Mouse (Mus musculus): Measurements from ENCODE around the gene Aldoc. TPM values are rescaled to one million over a fixed set of nuclear protein-coding genes. Genes with fewer than 3 reads are reported as not detected.

Gene Aldoc
- polyA plus RNA-seq (2012; rRNA removed) = 166 and 179 TPM in 2 replicates

GRCm38 (mm10) chr11:78322860-78323259 is at the start of gene Aldoc:
TSS of gene Aldoc (plus strand) at chr11:78322968.

GRCm38 (mm10) chr11:78290654-78291053 is 32.1 kb upstream of the Aldoc start, which contains the start of gene BC030499:
TSS of gene BC030499 (plus strand) at chr11:78290841.

GRCm38 (mm10) chr11:78301357-78302084 is 21.2 kb upstream of the Aldoc start, which contains the start of gene Spag5:
TSS of gene Spag5 (plus strand) at chr11:78301529.

GRCm38 (mm10) chr11:78327634-78328511 is 5.1 kb downstream of the Aldoc start, which contains the start of gene Pigs:
TSS of gene Pigs (plus strand) at chr11:78328415.

GRCm38 (mm10) chr11:78343381-78344327 is 20.9 kb downstream of the Aldoc start, which contains the start of gene Unc119:
TSS of gene Unc119 (plus strand) at chr11:78343482.

Other genes with a start within 250 kb of the Aldoc start
- gene Eral1, start 242.6 kb upstream of the Aldoc start, polyA plus RNA-seq (2012; rRNA removed) = 29.6 and 30.0 TPM in 2 replicates
- 13.8 and 15.8 TPM in 2 replicates for gene Fam222b, start 228.3 kb upstream of the Aldoc start, polyA plus RNA-seq (2012; rRNA removed)
- gene Traf4, start 157.4 kb upstream of the Aldoc start, polyA plus RNA-seq (2012; rRNA removed) = 141 and 143 TPM in 2 replicates
- 9.7 and 10.5 TPM in 2 replicates for gene Nek8, start 146.3 kb upstream of the Aldoc start, polyA plus RNA-seq (2012; rRNA removed)
- gene Tlcd1, start 146.3 kb upstream of the Aldoc start, polyA plus RNA-seq (2012; rRNA removed) = 25.7 and 26.5 TPM in 2 replicates
- gene Rpl23a, start 139.4 kb upstream of the Aldoc start, polyA plus RNA-seq (2012; rRNA removed) = 2,315 and 2,382 TPM in 2 replicates
- 96.9 and 97.7 TPM in 2 replicates for gene Rab34, start 134.5 kb upstream of the Aldoc start, polyA plus RNA-seq (2012; rRNA removed)
- 1.9 and 2.1 TPM in 2 replicates for gene Proca1, start 129.6 kb upstream of the Aldoc start, polyA plus RNA-seq (2012; rRNA removed)
- gene Sdf2, start 77.2 kb upstream of the Aldoc start, polyA plus RNA-seq (2012; rRNA removed) = 126 and 141 TPM in 2 replicates
- gene Supt6, start 77.0 kb upstream of the Aldoc start, polyA plus RNA-seq (2012; rRNA removed) = 18.7 and 22.1 TPM in 2 replicates
- gene 2610507B11Rik, start 61.2 kb upstream of the Aldoc start, polyA plus RNA-seq (2012; rRNA removed) = 57.1 and 65.9 TPM in 2 replicates
- 0.26 and 0.44 TPM in 2 replicates for gene BC030499, start 32.1 kb upstream of the Aldoc start, polyA plus RNA-seq (2012; rRNA removed)
- gene Spag5, start 21.4 kb upstream of the Aldoc start, polyA plus RNA-seq (2012; rRNA removed) = 12.0 and 13.5 TPM in 2 replicates
- 56.9 and 57.1 TPM in 2 replicates for gene Pigs, start 5.4 kb downstream of the Aldoc start, polyA plus RNA-seq (2012; rRNA removed)
- 138 and 147 TPM in 2 replicates for gene Unc119, start 20.5 kb downstream of the Aldoc start, polyA plus RNA-seq (2012; rRNA removed)
- gene Foxn1, start 63.6 kb downstream of the Aldoc start, polyA plus RNA-seq (2012; rRNA removed) = not detected in 2 replicates
- gene Slc13a2, start 99.2 kb downstream of the Aldoc start, polyA plus RNA-seq (2012; rRNA removed) = not detected in 2 replicates
- 11.6 and 12.1 TPM in 2 replicates for gene Slc46a1, start 142.7 kb downstream of the Aldoc start, polyA plus RNA-seq (2012; rRNA removed)
- gene Sarm1, start 174.8 kb downstream of the Aldoc start, polyA plus RNA-seq (2012; rRNA removed) = 39.2 and 43.0 TPM in 2 replicates
- gene Vtn, start 176.1 kb downstream of the Aldoc start, polyA plus RNA-seq (2012; rRNA removed) = 89.4 and 93.1 TPM in 2 replicates
- gene Sebox, start 180.5 kb downstream of the Aldoc start, polyA plus RNA-seq (2012; rRNA removed) = 0.28 and 0.30 TPM in 2 replicates
- 64.8 and 65.4 TPM in 2 replicates for gene Tmem199, start 189.2 kb downstream of the Aldoc start, polyA plus RNA-seq (2012; rRNA removed)
- gene Poldip2, start 189.2 kb downstream of the Aldoc start, polyA plus RNA-seq (2012; rRNA removed) = 110 and 111 TPM in 2 replicates
- 52.8 and 53.0 TPM in 2 replicates for gene Tnfaip1, start 213.4 kb downstream of the Aldoc start, polyA plus RNA-seq (2012; rRNA removed)
- 85.8 and 87.6 TPM in 2 replicates for gene Ift20, start 213.4 kb downstream of the Aldoc start, polyA plus RNA-seq (2012; rRNA removed)
- gene Tmem97, start 227.8 kb downstream of the Aldoc start, polyA plus RNA-seq (2012; rRNA removed) = 15.8 and 17.2 TPM in 2 replicates